Mouse (Mus musculus) spleen, adult 2 months (tissue): ENCODE results near the gene Sh3rf1.

Experiments
- CTCF ChIP-seq: fragments of 200-500 bp; IDR thresholded peaks from 2 replicates; pipeline ENCODE4 v1.5.1; 2011; ENCODE audit warnings: mild to moderate bottlenecking, inconsistent platforms; ENCODE audit not compliant: insufficient read depth, insufficient read length, insufficient replicate concordance; ENCODE audit errors: extremely low read depth
- POLR2A ChIP-seq: fragments of 200-500 bp; IDR thresholded peaks from 2 replicates; pipeline ENCODE4 v1.6.1; 2011; ENCODE audit warnings: low read depth, low read length, inconsistent platforms

- TF ChIP-seq CTCF (no peak), POLR2A (no peak)
Measured at GRCm38 (mm10) chr8:61428821-61429482, 205.3 kb downstream of the Sh3rf1 start.
